Mouse (Mus musculus) ES-E14 (cell line): ENCODE measurements around the gene Tubb2a. TPM values are rescaled to one million over a fixed set of nuclear protein-coding genes. Genes with fewer than 3 reads are reported as not detected.

ENCODE experiments used
- DNase-seq: peaks from one replicate; pipeline ENCODE4 v3.0.0-alpha.2; 2013; ENCODE audit warnings: low read depth, low spot score
- H3K27ac ChIP-seq: 2 replicates; pipeline ENCODE4 v1.5.1; 2012; ENCODE audit warnings: low read depth, mild to moderate bottlenecking, low read length, moderate library complexity, mixed read lengths; ENCODE audit not compliant: poor library complexity, insufficient read depth, severe bottlenecking
- H3K36me3 ChIP-seq: 2 replicates; pipeline ENCODE4 v1.6.1; 2012; ENCODE audit warnings: mild to moderate bottlenecking, low read length, moderate library complexity, mixed read lengths; ENCODE audit not compliant: control insufficient read depth, poor library complexity, insufficient read depth, severe bottlenecking
- H3K4me1 ChIP-seq, 2 experiments: fragments of 150-350 bp in 1 of 2; sonication (generic) in 1 of 2; 2 replicates each; pipeline ENCODE4 v1.6.1; 2012; ENCODE audit warnings: low read length in 2 of 2, mild to moderate bottlenecking in 1 of 2, mixed read lengths in 1 of 2; ENCODE audit not compliant: control insufficient read depth in 2 of 2, insufficient read depth in 2 of 2, poor library complexity in 1 of 2
- H3K4me3 ChIP-seq, 2 experiments: fragments of 150-350 bp in 1 of 2; sonication (generic) in 1 of 2; 2 replicates each; pipeline ENCODE4 v1.5.1; 2012; ENCODE audit warnings: low read length in 2 of 2, low read depth in 1 of 2, mild to moderate bottlenecking in 1 of 2, mixed read lengths in 1 of 2; ENCODE audit not compliant: insufficient read depth in 1 of 2, poor library complexity in 1 of 2, severe bottlenecking in 1 of 2
- H3K9ac ChIP-seq: 2 replicates; pipeline ENCODE4 v1.6.1; 2012; ENCODE audit warnings: low read depth, mild to moderate bottlenecking, low read length, mixed read lengths; ENCODE audit not compliant: poor library complexity, insufficient read depth, severe bottlenecking
- H3K9me3 ChIP-seq: fragments of 150-350 bp; sonication (generic); 2 replicates; pipeline ENCODE4 v1.6.1; 2012; ENCODE audit warnings: low read depth, mild to moderate bottlenecking, low read length; ENCODE audit not compliant: control insufficient read depth, insufficient read depth
- CHD2 ChIP-seq: IDR thresholded peaks from 2 replicates; pipeline ENCODE4 v1.6.1; 2014; ENCODE audit warnings: mild to moderate bottlenecking, low read depth, low read length, inconsistent platforms
- HCFC1 ChIP-seq: IDR thresholded peaks from 2 replicates; pipeline ENCODE4 v1.6.1; 2012; ENCODE audit warnings: low read length, inconsistent platforms, borderline replicate concordance; ENCODE audit not compliant: insufficient read depth
- MAFK ChIP-seq: IDR thresholded peaks from 2 replicates; pipeline ENCODE4 v1.6.1; 2014; ENCODE audit warnings: mild to moderate bottlenecking, low read depth, low read length, inconsistent platforms; ENCODE audit not compliant: insufficient read depth
- ZC3H11A ChIP-seq: IDR thresholded peaks from 2 replicates; pipeline ENCODE4 v1.6.1; 2012; ENCODE audit warnings: low read depth, mild to moderate bottlenecking, inconsistent platforms, low read length, borderline replicate concordance
- ZNF384 ChIP-seq: IDR thresholded peaks from 2 replicates; pipeline ENCODE4 v1.6.1; 2012; ENCODE audit warnings: low read depth, low read length, inconsistent platforms
- in situ Hi-C, 2 experiments: fragments of 600-800 bp; cut with MboI; formaldehyde crosslinking; loops; one replicate each; pipeline ENCODE4 v1.15.1; 2025; ENCODE audit warnings: low sequenced_read_pairs in 2 of 2, inconsistent platforms in 1 of 2; ENCODE audit not compliant: unreplicated experiment in 2 of 2
- total RNA-seq: library from RNA; depleted of rRNA; stranded (reverse); fragments of 300-350 nt; gene quantifications from 2 replicates; pipeline ENCODE4 v1.2.3, GENCODE M21; 2012

Gene Tubb2a
- total RNA-seq, 1 experiment, result 62.2 TPM

GRCm38 (mm10) chr13:34060061-34060460 lies 17.7 kb downstream of the Tubb2a start:
- TF ChIP-seq CHD2 (no peak), ZNF384 (no peak), MAFK (no peak), ZC3H11A (no peak)
- H3K36me3 ChIP-seq, result no peaks in the 10 kb centered on the region; the same call in 1 of the 2 replicates
- peak overlapping the region; percentile 20; the same call in 1 of the 2 replicates for H3K27ac ChIP-seq
- no peaks in the 10 kb centered on the region; a peak in 1 of 4 replicates for H3K4me1 ChIP-seq
- in situ Hi-C loops, result no loop called here
- no peaks in the 10 kb centered on the region for H3K9me3 ChIP-seq
- H3K4me3 ChIP-seq, result no peak overlapping the region
- H3K9ac ChIP-seq, result no peak overlapping the region
- DNase-seq, result no peak

- DNase-seq, result no peak
- Histone ChIP-seq H3K4me1 (peaks cover 0 to 3% of the 10 kb centered on the region in 2 experiments; a peak in 1 of 4 replicates), H3K4me3 (no peak overlapping the region), H3K27ac (no peak overlapping the region), H3K36me3 (no peaks in the 10 kb centered on the region), H3K9me3 (no peaks in the 10 kb centered on the region), H3K9ac (no peak overlapping the region)
- TF ChIP-seq HCFC1, result no peak
- TF ChIP-seq CHD2, result no peak
- no peak for TF ChIP-seq MAFK
- no peak for TF ChIP-seq ZC3H11A
- no peak for TF ChIP-seq ZNF384
- in situ Hi-C loops, result no loop called here
Observed at GRCm38 (mm10) chr13:34057252-34057651, 20.6 kb downstream of the Tubb2a start.

DNA sequence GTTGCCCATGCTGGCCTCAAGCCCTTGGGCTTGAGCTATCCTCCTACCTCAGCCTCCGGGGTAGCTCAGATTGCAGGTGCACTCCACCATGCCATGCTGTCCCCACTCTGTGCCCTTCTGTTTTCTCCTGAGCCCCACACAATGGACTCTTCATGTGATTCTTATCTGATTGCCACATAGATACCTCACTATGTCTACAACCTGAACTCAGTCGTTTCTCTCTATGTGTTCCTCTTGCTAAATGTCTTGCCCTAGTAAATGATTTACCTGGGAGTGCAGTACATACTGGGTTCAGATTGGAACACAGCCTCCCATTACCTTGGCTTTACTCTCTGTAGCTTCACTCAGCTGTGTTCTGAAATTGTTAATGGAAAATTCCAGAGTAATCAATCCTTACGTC lies 22.8 kb downstream of the Tubb2a start:
- Histone ChIP-seq H3K36me3 (no peaks in the 10 kb centered on the region), H3K4me1 (peaks cover 0 to 3% of the 10 kb centered on the region in 2 experiments; a peak in 1 of 4 replicates), H3K9ac (no peak overlapping the region), H3K9me3 (no peaks in the 10 kb centered on the region), H3K27ac (no peak overlapping the region), H3K4me3 (no peak overlapping the region)
- no peak for DNase-seq
- no peak for TF ChIP-seq CHD2
- TF ChIP-seq HCFC1, result no peak
- no peak for TF ChIP-seq MAFK
- in situ Hi-C loops, result no loop called here

GRCm38 (mm10) chr13:34054391-34054790 lies 23.4 kb downstream of the Tubb2a start:
- Histone ChIP-seq H3K9me3 (no peaks in the 10 kb centered on the region), H3K27ac (no peak overlapping the region), H3K4me3 (no peak overlapping the region), H3K36me3 (no peaks in the 10 kb centered on the region), H3K4me1 (peaks cover 0 to 3% of the 10 kb centered on the region in 2 experiments; a peak in 1 of 4 replicates), H3K9ac (no peak overlapping the region)
- in situ Hi-C loops, result no loop called here
- TF ChIP-seq HCFC1, result no peak
- no peak for TF ChIP-seq CHD2
- TF ChIP-seq MAFK, result no peak
- TF ChIP-seq ZC3H11A, result no peak
- TF ChIP-seq ZNF384, result no peak
- no peak for DNase-seq
